Mouse (Mus musculus): ENCODE measurements around the gene Focad. TPM values are rescaled to one million over a fixed set of nuclear protein-coding genes. Genes with fewer than 3 reads are reported as not detected.
A peak's percentile ranks its signal among the peaks of the same experiment; 100 is the strongest.

Focad gene
- polyA plus RNA-seq, 1 experiment: 42.1 TPM

DNA sequence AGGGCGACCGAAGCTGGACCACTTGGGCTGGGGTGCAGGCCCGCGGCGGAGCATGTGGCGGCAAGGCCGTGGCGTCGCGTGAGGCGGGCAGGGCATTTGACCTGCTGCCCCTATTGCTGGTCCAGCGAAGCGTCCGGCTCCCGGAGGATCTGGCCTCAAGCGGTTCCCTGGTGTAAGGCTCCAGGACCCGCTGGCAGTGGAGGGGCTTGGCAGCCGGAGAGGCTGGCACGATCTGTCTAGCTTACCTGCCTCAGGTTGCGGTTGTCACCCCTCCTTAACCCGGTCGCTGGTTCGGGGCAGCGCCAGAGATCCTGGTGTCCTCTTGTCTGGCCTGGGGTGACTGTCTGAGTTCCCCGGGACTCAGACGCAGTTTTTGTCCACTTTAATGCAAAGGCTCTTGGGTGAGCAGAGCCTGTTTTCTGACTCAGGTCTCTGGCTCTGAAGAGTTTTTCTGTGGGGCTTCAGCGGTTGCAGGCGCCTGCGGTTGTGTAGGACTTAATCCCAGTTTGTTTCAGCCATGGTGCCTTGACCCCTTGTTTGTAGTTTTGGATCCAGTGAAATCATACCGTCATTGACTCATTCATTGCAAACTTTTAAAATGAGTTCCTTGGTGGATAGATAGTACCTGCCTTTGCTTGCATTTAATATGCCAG, 465 bp downstream of the Focad start:
- H3K4me3 ChIP-seq (ENCODE audit: insufficient read depth, low read length): peak overlapping the region; percentile 46
- peak overlapping the region; percentile 62; the same call in 1 of the 2 replicates for H3K27ac ChIP-seq (ENCODE audit: insufficient read depth, low read length)
- peaks cover 2% of the 10 kb centered on the region; the same call in 1 of the 2 replicates for H3K4me1 ChIP-seq (ENCODE audit: control insufficient read depth, insufficient read depth, low read length)
- TF ChIP-seq POLR2A (IDR thresholded peaks at IDR 0.05; ENCODE audit: extremely low read depth, insufficient read depth, low read length): no peak
- TF ChIP-seq CTCF (IDR thresholded peaks at IDR 0.05; ENCODE audit: extremely low read depth, insufficient read depth, low read length): no peak

DNA sequence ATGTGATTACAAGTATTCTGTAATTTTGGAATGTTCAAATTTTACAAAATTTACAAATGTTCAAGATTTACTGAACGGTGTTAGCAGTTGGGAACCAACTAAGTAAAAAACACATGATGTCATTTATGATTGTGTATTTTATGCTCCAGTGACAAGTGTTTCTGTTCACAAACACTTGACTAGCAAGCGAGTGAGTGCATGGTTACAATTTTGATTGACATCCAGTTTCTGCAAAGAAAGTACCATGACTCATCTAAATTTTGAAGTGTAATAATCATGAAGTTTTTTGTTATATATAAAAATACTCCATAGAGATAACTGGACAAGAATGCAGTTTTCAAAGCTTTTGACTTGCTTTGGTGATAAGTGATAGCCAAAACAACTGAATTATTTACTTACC, 1.3 kb downstream of the Focad start:
- Histone ChIP-seq H3K27ac (ENCODE audit: insufficient read depth, low read length) (no peak overlapping the region), H3K4me1 (ENCODE audit: control insufficient read depth, insufficient read depth, low read length) (peaks cover 2% of the 10 kb centered on the region; the same call in 1 of the 2 replicates), H3K4me3 (ENCODE audit: insufficient read depth, low read length) (no peak overlapping the region; the same call in 1 of the 2 replicates)
- TF ChIP-seq POLR2A (IDR thresholded peaks at IDR 0.05; ENCODE audit: extremely low read depth, insufficient read depth, low read length): no peak
- TF ChIP-seq CTCF (IDR thresholded peaks at IDR 0.05; ENCODE audit: extremely low read depth, insufficient read depth, low read length): no peak

GRCm38 (mm10) chr4:88108585-88108984, 14.2 kb downstream of the Focad start:
- Histone ChIP-seq H3K4me1 (ENCODE audit: control insufficient read depth, insufficient read depth, low read length) (no peaks in the 10 kb centered on the region), H3K27ac (ENCODE audit: insufficient read depth, low read length) (no peak overlapping the region), H3K4me3 (ENCODE audit: insufficient read depth, low read length) (no peak overlapping the region)
- TF ChIP-seq POLR2A (IDR thresholded peaks at IDR 0.05; ENCODE audit: extremely low read depth, insufficient read depth, low read length): no peak
- TF ChIP-seq CTCF (IDR thresholded peaks at IDR 0.05; ENCODE audit: extremely low read depth, insufficient read depth, low read length): no peak

DNA sequence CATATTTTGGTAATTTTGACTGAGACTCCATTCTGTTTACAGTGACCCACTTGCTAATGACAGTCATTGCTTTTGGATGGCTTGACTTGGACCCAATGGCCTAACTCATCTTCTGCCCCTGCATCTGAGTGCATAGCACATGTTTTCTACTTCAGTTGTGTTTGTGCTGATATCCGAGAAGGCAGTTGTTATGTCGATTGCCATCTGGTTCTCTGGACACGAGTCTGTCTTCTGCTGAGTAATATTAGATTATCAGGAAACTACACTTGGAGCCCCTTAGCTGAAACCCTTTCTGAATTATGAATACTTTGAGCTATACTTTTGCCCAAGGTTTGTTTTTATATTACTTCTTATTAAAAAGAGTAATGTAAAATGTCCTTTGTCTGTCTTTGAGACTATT, 22.9 kb downstream of the Focad start:
- Histone ChIP-seq H3K27ac (ENCODE audit: insufficient read depth, low read length) (no peak overlapping the region), H3K4me3 (ENCODE audit: insufficient read depth, low read length) (no peak overlapping the region), H3K4me1 (ENCODE audit: control insufficient read depth, insufficient read depth, low read length) (peaks cover 4% of the 10 kb centered on the region; the same call in 1 of the 2 replicates)
- TF ChIP-seq POLR2A (IDR thresholded peaks at IDR 0.05; ENCODE audit: extremely low read depth, insufficient read depth, low read length) (no peak), CTCF (IDR thresholded peaks at IDR 0.05; ENCODE audit: extremely low read depth, insufficient read depth, low read length) (no peak)

DNA sequence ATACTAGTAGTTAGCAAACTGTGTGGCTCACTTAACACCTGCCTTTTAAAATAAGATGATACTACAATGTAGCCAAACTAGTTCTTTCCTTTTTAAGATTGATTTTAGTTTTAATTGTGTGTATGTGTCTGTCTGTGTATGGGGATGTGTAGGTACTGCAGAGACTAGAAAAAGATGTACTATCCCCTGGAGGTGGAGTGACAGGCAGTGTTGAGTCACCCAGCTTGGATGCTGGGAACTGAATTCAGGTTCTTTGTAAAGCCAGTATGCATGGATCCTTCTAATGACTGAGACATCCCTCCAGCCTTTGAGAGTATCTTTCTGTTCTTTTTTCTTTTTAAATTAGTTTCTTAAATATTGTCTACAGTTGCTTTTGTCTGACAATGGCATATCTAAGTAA, 23.5 kb downstream of the Focad start:
- H3K4me3 ChIP-seq (ENCODE audit: insufficient read depth, low read length): no peak overlapping the region
- peaks cover 4% of the 10 kb centered on the region; the same call in 1 of the 2 replicates for H3K4me1 ChIP-seq (ENCODE audit: control insufficient read depth, insufficient read depth, low read length)
- no peak for TF ChIP-seq POLR2A (IDR thresholded peaks at IDR 0.05; ENCODE audit: extremely low read depth, insufficient read depth, low read length)
- TF ChIP-seq CTCF (IDR thresholded peaks at IDR 0.05; ENCODE audit: extremely low read depth, insufficient read depth, low read length): no peak
- H3K27ac ChIP-seq (ENCODE audit: insufficient read depth, low read length): no peak overlapping the region

DNA sequence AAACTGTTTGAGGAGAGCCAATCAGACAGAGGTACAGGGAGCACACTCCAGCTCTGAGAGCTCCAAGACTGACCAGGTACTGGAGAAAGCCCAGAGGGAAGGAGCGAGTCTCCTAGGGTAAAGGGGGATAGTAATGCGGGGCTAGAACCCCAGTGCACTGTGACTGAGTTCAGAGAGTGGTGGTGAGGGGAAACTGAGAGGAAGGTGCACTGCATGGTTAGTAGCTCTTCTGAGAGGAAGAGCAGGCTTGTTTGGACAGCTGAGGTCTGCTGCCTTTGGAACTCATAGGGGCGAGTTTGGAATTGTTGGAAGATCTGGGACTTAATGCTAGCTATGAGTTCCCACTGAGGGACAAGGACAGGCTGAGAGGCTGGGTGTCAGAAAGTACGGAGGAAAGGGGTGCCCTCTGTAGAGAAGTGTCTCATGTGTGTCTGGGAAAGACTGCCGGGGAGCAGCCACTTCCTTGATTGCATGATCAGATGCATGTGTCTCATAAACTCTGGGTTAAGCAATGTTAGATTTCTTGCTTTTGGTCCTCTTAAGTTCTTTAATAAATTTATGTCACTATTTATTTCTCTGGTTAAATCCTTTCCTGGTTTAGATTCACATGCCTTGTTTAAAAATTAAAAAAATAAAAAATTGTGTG, 24.4 kb downstream of the Focad start:
- TF ChIP-seq POLR2A (IDR thresholded peaks at IDR 0.05; ENCODE audit: extremely low read depth, insufficient read depth, low read length): no peak
- TF ChIP-seq CTCF (IDR thresholded peaks at IDR 0.05; ENCODE audit: extremely low read depth, insufficient read depth, low read length): no peak
- H3K27ac ChIP-seq (ENCODE audit: insufficient read depth, low read length): no peak overlapping the region
- peaks cover 4% of the 10 kb centered on the region; the same call in 1 of the 2 replicates for H3K4me1 ChIP-seq (ENCODE audit: control insufficient read depth, insufficient read depth, low read length)
- no peak overlapping the region for H3K4me3 ChIP-seq (ENCODE audit: insufficient read depth, low read length)

- TF ChIP-seq CTCF (IDR thresholded peaks at IDR 0.05; ENCODE audit: extremely low read depth, insufficient read depth, low read length) (no peak), POLR2A (IDR thresholded peaks at IDR 0.05; ENCODE audit: extremely low read depth, insufficient read depth, low read length) (no peak)
- Histone ChIP-seq H3K4me3 (ENCODE audit: insufficient read depth, low read length) (no peak overlapping the region), H3K27ac (ENCODE audit: insufficient read depth, low read length) (no peak overlapping the region; the same call in 1 of the 2 replicates), H3K4me1 (ENCODE audit: control insufficient read depth, insufficient read depth, low read length) (peaks cover 4% of the 10 kb centered on the region; the same call in 1 of the 2 replicates)
These were observed 25.7 kb downstream of the Focad start for GRCm38 (mm10) chr4:88120091-88120490.

- H3K4me3 ChIP-seq (ENCODE audit: insufficient read depth, low read length): no peak overlapping the region
- H3K27ac ChIP-seq (ENCODE audit: insufficient read depth, low read length): no peak overlapping the region
- TF ChIP-seq CTCF (IDR thresholded peaks at IDR 0.05; ENCODE audit: extremely low read depth, insufficient read depth, low read length): no peak
- TF ChIP-seq POLR2A (IDR thresholded peaks at IDR 0.05; ENCODE audit: extremely low read depth, insufficient read depth, low read length): no peak
- H3K4me1 ChIP-seq (ENCODE audit: control insufficient read depth, insufficient read depth, low read length): peaks cover 3% of the 10 kb centered on the region; the same call in 1 of the 2 replicates
These were observed 28.0 kb downstream of the Focad start for GRCm38 (mm10) chr4:88122472-88122871.

DNA sequence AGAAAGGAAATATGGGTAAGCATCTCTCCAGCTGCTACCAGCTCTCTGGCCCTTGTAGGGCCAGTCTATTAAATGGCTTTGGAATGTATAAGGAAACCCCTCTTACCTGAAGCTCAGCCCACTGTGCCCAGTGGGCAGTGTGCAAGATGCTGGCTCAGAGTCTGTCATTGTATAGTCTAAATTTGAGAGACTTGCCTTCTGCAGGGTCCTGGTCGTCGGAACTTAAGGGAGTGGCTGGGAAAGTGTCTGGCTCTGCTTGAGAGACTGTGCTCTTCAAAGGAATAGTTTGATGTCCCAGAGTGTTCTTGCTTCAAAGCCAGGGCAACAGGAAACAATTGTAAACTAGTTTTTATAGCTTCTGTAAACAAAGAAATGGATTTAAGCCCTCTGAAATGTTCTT, 41.5 kb downstream of the Focad start:
- Histone ChIP-seq H3K27ac (ENCODE audit: insufficient read depth, low read length) (no peak overlapping the region; the same call in 1 of the 2 replicates), H3K4me3 (ENCODE audit: insufficient read depth, low read length) (no peak overlapping the region), H3K4me1 (ENCODE audit: control insufficient read depth, insufficient read depth, low read length) (no peaks in the 10 kb centered on the region; the same call in 1 of the 2 replicates)
- TF ChIP-seq CTCF (IDR thresholded peaks at IDR 0.05; ENCODE audit: extremely low read depth, insufficient read depth, low read length) (no peak), POLR2A (IDR thresholded peaks at IDR 0.05; ENCODE audit: extremely low read depth, insufficient read depth, low read length) (no peak)

- no peak overlapping the region for H3K27ac ChIP-seq (ENCODE audit: insufficient read depth, low read length)
- H3K4me1 ChIP-seq (ENCODE audit: control insufficient read depth, insufficient read depth, low read length): no peaks in the 10 kb centered on the region; the same call in 1 of the 2 replicates
- H3K4me3 ChIP-seq (ENCODE audit: insufficient read depth, low read length): no peak overlapping the region
- TF ChIP-seq CTCF (IDR thresholded peaks at IDR 0.05; ENCODE audit: extremely low read depth, insufficient read depth, low read length) (no peak), POLR2A (IDR thresholded peaks at IDR 0.05; ENCODE audit: extremely low read depth, insufficient read depth, low read length) (no peak)
These were observed 42.1 kb downstream of the Focad start for GRCm38 (mm10) chr4:88136528-88136927.
